ENCODE assay signal across 8 mouse cellular contexts in genomic region chr7:27490543-27491329, GRCm38 (mm10). TPM values are rescaled to one million over a fixed set of nuclear protein-coding genes. Genes with fewer than 3 reads are reported as not detected.
DNase-seq lines count a peak whose midpoint lies in the region; ATAC-seq and TF ChIP-seq lines count a peak whose summit lies in the region.

No protein-coding gene starts in this region.

- peak; percentile 53 for ATAC-seq in embryonic facial prominence, embryonic 13.5 days (ENCODE audit: insufficient number of reproducible peaks, insufficient read depth, low FRiP score, low TSS enrichment, low read depth)
- peak; percentile 43 for ATAC-seq in limb, embryonic 12.5 days (ENCODE audit: insufficient number of reproducible peaks, insufficient read depth, low FRiP score, low TSS enrichment, low read depth)
- ATAC-seq in midbrain, embryonic 14.5 days (ENCODE audit: low FRiP score, low TSS enrichment): no peak

- H3K4me3 ChIP-seq in embryonic facial prominence, embryonic 13.5 days: peak overlapping the region; percentile 41
- H3K4me3 ChIP-seq in kidney, adult 2 months (ENCODE audit: insufficient read depth, low read depth, low read length): peak overlapping the region; percentile 38
- H3K4me3 ChIP-seq in limb, embryonic 12.5 days (replicated peaks): peak overlapping the region; percentile 43
- H3K4me3 ChIP-seq in midbrain, embryonic 14.5 days (replicated peaks; ENCODE audit: low read depth, low read length): peak overlapping the region; percentile 20
- peak overlapping the region; percentile 65 for H3K4me3 ChIP-seq in spleen, adult 2 months (ENCODE audit: extremely low read depth, insufficient read depth, insufficient read length)

- peaks cover 14% of the 10 kb centered on the region for H3K36me3 ChIP-seq in embryonic facial prominence, embryonic 13.5 days
- no peaks in the 10 kb centered on the region; the same call in 1 of the 2 replicates for H3K36me3 ChIP-seq in kidney, adult 2 months (ENCODE audit: control insufficient read depth, insufficient read depth, low read length)
- H3K36me3 ChIP-seq in limb, embryonic 12.5 days: peaks cover 10% of the 10 kb centered on the region
- H3K36me3 ChIP-seq in midbrain, embryonic 14.5 days (ENCODE audit: control insufficient read depth, insufficient read depth, low read length): no peaks in the 10 kb centered on the region
- peaks cover 7% of the 10 kb centered on the region for H3K36me3 ChIP-seq in spleen, adult 2 months (ENCODE audit: control insufficient read depth, insufficient read depth, low read length)

- peak; percentile 58 for TF ChIP-seq CTCF in kidney, adult 2 months (conservative IDR thresholded peaks at IDR 0.05; ENCODE audit: insufficient read depth, insufficient read length, low read depth, low read length)
- peak; percentile 67; the same call in 1 of the 2 replicates for TF ChIP-seq CTCF in spleen, adult 2 months (IDR thresholded peaks at IDR 0.05; ENCODE audit: extremely low read depth, insufficient read depth, insufficient read length, insufficient replicate concordance)

- peak overlapping the region; percentile 67 for H3K4me2 ChIP-seq in embryonic facial prominence, embryonic 13.5 days
- peak overlapping the region; percentile 69 for H3K4me2 ChIP-seq in limb, embryonic 12.5 days
- H3K4me2 ChIP-seq in midbrain, embryonic 14.5 days (ENCODE audit: low read length): peak overlapping the region; percentile 51

- peak; percentile 37 for TF ChIP-seq POLR2A in kidney, adult 2 months (IDR thresholded peaks at IDR 0.05; ENCODE audit: low read depth, low read length)
- no peak; the same call in 1 of the 2 replicates for TF ChIP-seq POLR2A in spleen, adult 2 months (IDR thresholded peaks at IDR 0.05; ENCODE audit: low read depth, low read length)

- 1% methylated on average over 32 of the region's 33 CpGs for WGBS in embryonic facial prominence, embryonic 13.5 days
- 1% methylated on average over 33 of the region's 33 CpGs for WGBS in kidney, adult 2 months
- under 1% methylated on average over 28 of the region's 33 CpGs for WGBS in limb, embryonic 12.5 days
- under 1% methylated on average over 33 of the region's 33 CpGs for WGBS in midbrain, embryonic 14.5 days
- WGBS in spleen, adult 2 months: under 1% methylated on average over 30 of the region's 33 CpGs

- peak overlapping the region; percentile 72 for H3K9ac ChIP-seq in embryonic facial prominence, embryonic 13.5 days
- H3K9ac ChIP-seq in limb, embryonic 12.5 days (replicated peaks): peak overlapping the region; percentile 58
- H3K9ac ChIP-seq in midbrain, embryonic 14.5 days (replicated peaks; ENCODE audit: low read length): peak overlapping the region; percentile 43; the same call in 1 of the 2 replicates

- H3K27ac ChIP-seq in embryonic facial prominence, embryonic 13.5 days: peak overlapping the region; percentile 89
- peak overlapping the region; percentile 87 for H3K27ac ChIP-seq in kidney, adult 2 months (ENCODE audit: insufficient read depth, low read depth, low read length)
- peak overlapping the region; percentile 88 for H3K27ac ChIP-seq in limb, embryonic 12.5 days
- H3K27ac ChIP-seq in midbrain, embryonic 14.5 days (replicated peaks; ENCODE audit: low read depth, low read length): 0 out of 2 replicates have a peak overlapping the region, but pooled peaks have one; percentile 26
- peak overlapping the region; percentile 91 for H3K27ac ChIP-seq in spleen, adult 2 months (ENCODE audit: insufficient read depth, low read length)

- H3K4me1 ChIP-seq in embryonic facial prominence, embryonic 13.5 days: peaks cover 36% of the 10 kb centered on the region
- peaks cover 14% of the 10 kb centered on the region for H3K4me1 ChIP-seq in kidney, adult 2 months (ENCODE audit: control insufficient read depth, insufficient read depth, low read length)
- peaks cover 42% of the 10 kb centered on the region for H3K4me1 ChIP-seq in limb, embryonic 12.5 days (replicated peaks)
- 0 out of 2 replicates have a peak, but pooled peaks cover 5% of the 10 kb centered on the region for H3K4me1 ChIP-seq in midbrain, embryonic 14.5 days (ENCODE audit: control insufficient read depth, insufficient read depth, low read length)
- H3K4me1 ChIP-seq in spleen, adult 2 months (ENCODE audit: control insufficient read depth, insufficient read depth, insufficient read length): peaks cover 9% of the 10 kb centered on the region

- no peaks in the 10 kb centered on the region for H3K27me3 ChIP-seq in embryonic facial prominence, embryonic 13.5 days
- H3K27me3 ChIP-seq in kidney, adult 2 months (replicated peaks; ENCODE audit: control insufficient read depth, insufficient read depth, low read length): no peaks in the 10 kb centered on the region
- no peaks in the 10 kb centered on the region for H3K27me3 ChIP-seq in limb, embryonic 12.5 days
- H3K27me3 ChIP-seq in midbrain, embryonic 14.5 days (ENCODE audit: control insufficient read depth, insufficient read depth, low read length): no peaks in the 10 kb centered on the region; the same call in 1 of the 2 replicates
- no peaks in the 10 kb centered on the region for H3K27me3 ChIP-seq in spleen, adult 2 months (ENCODE audit: control insufficient read depth, insufficient read depth, low read length)

- DNase-seq in 3134 (ENCODE audit: extremely low read depth, insufficient read length, low spot score): peak; percentile 96
- peak; percentile 98 to 99 for DNase-seq in adrenal gland, postnatal 36 days
- DNase-seq in heart, adult 18-20 months: peak; percentile 95 to 97
- DNase-seq in kidney, adult 2 months: peak; percentile 98
- DNase-seq in midbrain, embryonic 14.5 days: peak; percentile 73
- peak; percentile 72 to 86 for DNase-seq in spleen, adult 2 months (ENCODE audit: low read depth in 1 of 2, low spot score in 2 of 2)

- no peaks in the 10 kb centered on the region for H3K9me3 ChIP-seq in embryonic facial prominence, embryonic 13.5 days
- no peaks in the 10 kb centered on the region for H3K9me3 ChIP-seq in limb, embryonic 12.5 days
- no peaks in the 10 kb centered on the region for H3K9me3 ChIP-seq in midbrain, embryonic 14.5 days (ENCODE audit: control insufficient read depth, low read length)

RNA-seq across cellular contexts. Expression of gene Sertad1, which starts 4.0 kb away (rescaled TPM):
- total RNA-seq in adrenal gland, postnatal 36 days (2021): 10 to 100 TPM; 30.0 to 38.4 TPM
- 34.7 and 40.1 TPM in 2 replicates for polyA plus RNA-seq in embryonic facial prominence, embryonic 13.5 days (2015; fragmentation: Nextera tagmentation; extraction: Ambion mirVana)
- total RNA-seq in heart, adult 18-20 months (2021): 1 to 10 TPM; 8.0 to 9.3 TPM
- 19.4 and 23.7 TPM in 2 replicates for polyA plus RNA-seq in kidney, adult 2 months (2012; rRNA removed)
- 29.4 and 30.4 TPM in 2 replicates for polyA plus RNA-seq in limb, embryonic 12.5 days (2016; fragmentation: Nextera tagmentation; extraction: Ambion mirVana)
- 6.0 and 7.5 TPM in 2 replicates for polyA plus RNA-seq in midbrain, embryonic 14.5 days (2014; fragmentation: Nextera tagmentation; extraction: Ambion mirVana)
- 21.9 and 33.0 TPM in 2 replicates for polyA plus RNA-seq in spleen, adult 2 months (2012; rRNA removed)

RNA-seq across cellular contexts. Expression of gene Prx, which starts 8.4 kb away (rescaled TPM):
- 1 to 10 TPM; 2.1 to 3.2 TPM for total RNA-seq in adrenal gland, postnatal 36 days (2021)
- polyA plus RNA-seq in embryonic facial prominence, embryonic 13.5 days (2015; fragmentation: Nextera tagmentation; extraction: Ambion mirVana): 5.8 and 6.3 TPM in 2 replicates
- under 1 TPM; 0.57 to 0.62 TPM for total RNA-seq in heart, adult 18-20 months (2021)
- 1.2 and 1.5 TPM in 2 replicates for polyA plus RNA-seq in kidney, adult 2 months (2012; rRNA removed)
- polyA plus RNA-seq in limb, embryonic 12.5 days (2016; fragmentation: Nextera tagmentation; extraction: Ambion mirVana): 5.6 and 6.1 TPM in 2 replicates
- polyA plus RNA-seq in midbrain, embryonic 14.5 days (2014; fragmentation: Nextera tagmentation; extraction: Ambion mirVana): 0.77 and 0.97 TPM in 2 replicates
- polyA plus RNA-seq in spleen, adult 2 months (2012; rRNA removed): 0.68 and 0.72 TPM in 2 replicates

RNA-seq across cellular contexts. Expression of gene Sertad3, which starts 17.2 kb away (rescaled TPM):
- total RNA-seq in adrenal gland, postnatal 36 days (2021): 10 to 100 TPM; 15.9 to 16.3 TPM
- polyA plus RNA-seq in embryonic facial prominence, embryonic 13.5 days (2015; fragmentation: Nextera tagmentation; extraction: Ambion mirVana): 33.6 and 38.2 TPM in 2 replicates
- 1 to 10 TPM; 3.3 to 4.3 TPM for total RNA-seq in heart, adult 18-20 months (2021)
- 9.0 and 12.8 TPM in 2 replicates for polyA plus RNA-seq in kidney, adult 2 months (2012; rRNA removed)
- 29.4 and 30.3 TPM in 2 replicates for polyA plus RNA-seq in limb, embryonic 12.5 days (2016; fragmentation: Nextera tagmentation; extraction: Ambion mirVana)
- polyA plus RNA-seq in midbrain, embryonic 14.5 days (2014; fragmentation: Nextera tagmentation; extraction: Ambion mirVana): 6.6 and 9.8 TPM in 2 replicates
- 13.9 and 16.0 TPM in 2 replicates for polyA plus RNA-seq in spleen, adult 2 months (2012; rRNA removed)

RNA-seq across cellular contexts. Expression of gene Hipk4, which starts 32.3 kb away (rescaled TPM):
- under 1 TPM; 0.23 to 0.26 TPM for total RNA-seq in adrenal gland, postnatal 36 days (2021)
- 0.92 and 1.1 TPM in 2 replicates for polyA plus RNA-seq in embryonic facial prominence, embryonic 13.5 days (2015; fragmentation: Nextera tagmentation; extraction: Ambion mirVana)
- under 1 TPM in 1 of 2 experiments, not detected in 1; 0.10 TPM for total RNA-seq in heart, adult 18-20 months (2021)
- polyA plus RNA-seq in kidney, adult 2 months (2012; rRNA removed): 0.48 and 0.61 TPM in 2 replicates
- 0.60 and 0.97 TPM in 2 replicates for polyA plus RNA-seq in limb, embryonic 12.5 days (2016; fragmentation: Nextera tagmentation; extraction: Ambion mirVana)
- 0.43 and 0.78 TPM in 2 replicates for polyA plus RNA-seq in midbrain, embryonic 14.5 days (2014; fragmentation: Nextera tagmentation; extraction: Ambion mirVana)
- 0.28 and 0.47 TPM in 2 replicates for polyA plus RNA-seq in spleen, adult 2 months (2012; rRNA removed)

RNA-seq across cellular contexts. Expression of gene Blvrb, which starts 43.0 kb away (rescaled TPM):
- total RNA-seq in adrenal gland, postnatal 36 days (2021): 10 to 100 TPM; 42.4 to 45.6 TPM
- polyA plus RNA-seq in embryonic facial prominence, embryonic 13.5 days (2015; fragmentation: Nextera tagmentation; extraction: Ambion mirVana): 46.1 and 52.9 TPM in 2 replicates
- 10 to 100 TPM; 32.4 to 34.3 TPM for total RNA-seq in heart, adult 18-20 months (2021)
- 47.1 and 47.8 TPM in 2 replicates for polyA plus RNA-seq in kidney, adult 2 months (2012; rRNA removed)
- 34.1 and 38.8 TPM in 2 replicates for polyA plus RNA-seq in limb, embryonic 12.5 days (2016; fragmentation: Nextera tagmentation; extraction: Ambion mirVana)
- polyA plus RNA-seq in midbrain, embryonic 14.5 days (2014; fragmentation: Nextera tagmentation; extraction: Ambion mirVana): 8.9 and 17.3 TPM in 2 replicates
- polyA plus RNA-seq in spleen, adult 2 months (2012; rRNA removed): 280 and 330 TPM in 2 replicates

Comparison
In these comparisons a context has a peak if more than half of its experiments do, and no peak if none do; other contexts are left out.
1. H3K27ac ChIP-seq: peak in every context shown above with its lines; median percentile 91 in spleen, adult 2 months; 89 in embryonic facial prominence, embryonic 13.5 days; 88 in limb, embryonic 12.5 days; 87 in kidney, adult 2 months; 26 in midbrain, embryonic 14.5 days.